Mouse (Mus musculus) lung, adult 2 months (tissue): Measurements from ENCODE around the gene Ssx2ip.

Experiments used
- CTCF ChIP-seq: fragments of 200-500 bp; IDR thresholded peaks from 2 replicates; pipeline ENCODE4 v1.5.1; 2011; ENCODE audit warnings: mild to moderate bottlenecking, low read length, control low read depth; ENCODE audit not compliant: insufficient read depth
- POLR2A ChIP-seq: fragments of 200-500 bp; IDR thresholded peaks from 2 replicates; pipeline ENCODE4 v1.6.1; 2011; ENCODE audit warnings: low read depth, mild to moderate bottlenecking, control low read depth, low read length, borderline replicate concordance; ENCODE audit errors: extremely low read depth

DNA sequence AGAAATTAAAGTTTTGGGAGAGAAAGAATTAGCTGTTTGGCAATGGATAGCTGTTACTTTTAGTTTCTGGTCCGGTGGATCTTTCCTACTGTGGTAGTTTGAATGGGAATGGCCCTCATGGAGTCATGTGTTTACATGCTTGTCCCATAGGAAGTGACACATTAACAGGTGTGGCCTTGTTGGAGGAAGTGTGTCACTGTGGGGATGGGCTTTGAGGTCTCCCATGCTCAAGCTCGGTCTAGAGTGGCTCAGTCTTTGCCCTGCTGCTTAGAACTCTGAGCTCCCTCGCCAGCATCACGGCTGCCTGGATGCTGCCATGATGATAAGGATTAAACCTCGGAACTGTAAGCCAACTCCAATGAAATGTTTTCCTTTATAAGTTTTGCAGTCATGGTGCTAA, 46.9 kb downstream of the Ssx2ip start:
- TF ChIP-seq CTCF = no peak
- no peak for TF ChIP-seq POLR2A
